Mouse (Mus musculus): ENCODE results near the gene Trmt10a. TPM values are rescaled to one million over a fixed set of nuclear protein-coding genes. Genes with fewer than 3 reads are reported as not detected.

Trmt10a gene
- polyA plus RNA-seq, 1 experiment from 2014 or later = 19.7 TPM

- no peaks in the 10 kb centered on the region for H3K27me3 ChIP-seq (ENCODE audit: poor library complexity, severe bottlenecking)
- H3K27ac ChIP-seq = no peak overlapping the region
- no peaks in the 10 kb centered on the region; the same call in 1 of the 2 replicates for H3K4me1 ChIP-seq
- DNase-seq (ENCODE audit: extremely low spot score, low spot score) = no peak
- H3K36me3 ChIP-seq (replicated peaks) = no peaks in the 10 kb centered on the region
- no peak overlapping the region for H3K4me3 ChIP-seq
- no peaks in the 10 kb centered on the region for H3K9me3 ChIP-seq
- WGBS = 94% methylated on average over 7 of the region's 7 CpGs
Observed at GRCm38 (mm10) chr3:138183371-138183770, 40.1 kb downstream of the Trmt10a start.

- Histone ChIP-seq H3K27ac (no peak overlapping the region), H3K9me3 (no peaks in the 10 kb centered on the region), H3K36me3 (replicated peaks) (no peaks in the 10 kb centered on the region), H3K27me3 (ENCODE audit: poor library complexity, severe bottlenecking) (no peaks in the 10 kb centered on the region), H3K4me1 (no peaks in the 10 kb centered on the region; the same call in 1 of the 2 replicates), H3K4me3 (no peak overlapping the region)
- no peak for DNase-seq (ENCODE audit: extremely low spot score, low spot score)
- 81% methylated on average over 4 of the region's 4 CpGs for WGBS
Observed at GRCm38 (mm10) chr3:138185290-138185689, 42.0 kb downstream of the Trmt10a start.

GRCm38 (mm10) chr3:138185995-138186930, 43.0 kb downstream of the Trmt10a start:
- DNase-seq (ENCODE audit: extremely low spot score, low spot score) = no peak
- no peaks in the 10 kb centered on the region; the same call in 1 of the 2 replicates for H3K4me1 ChIP-seq
- H3K4me3 ChIP-seq = no peak overlapping the region
- no peak overlapping the region for H3K27ac ChIP-seq
- H3K27me3 ChIP-seq (ENCODE audit: poor library complexity, severe bottlenecking) = no peaks in the 10 kb centered on the region
- WGBS = 92% methylated on average over 26 of the region's 26 CpGs
- no peaks in the 10 kb centered on the region for H3K36me3 ChIP-seq (replicated peaks)
- H3K9me3 ChIP-seq = no peaks in the 10 kb centered on the region

GRCm38 (mm10) chr3:138192260-138192659, 49.0 kb downstream of the Trmt10a start:
- no peak overlapping the region for H3K27ac ChIP-seq
- WGBS = 93% methylated on average over 7 of the region's 7 CpGs
- H3K4me1 ChIP-seq = no peaks in the 10 kb centered on the region
- no peaks in the 10 kb centered on the region for H3K36me3 ChIP-seq (replicated peaks)
- no peaks in the 10 kb centered on the region for H3K27me3 ChIP-seq (ENCODE audit: poor library complexity, severe bottlenecking)
- no peak for DNase-seq (ENCODE audit: extremely low spot score, low spot score)
- H3K4me3 ChIP-seq = no peak overlapping the region
- no peaks in the 10 kb centered on the region for H3K9me3 ChIP-seq

GRCm38 (mm10) chr3:138193683-138194302, 50.5 kb downstream of the Trmt10a start, which contains the start of gene 4930579F01Rik:
4930579F01Rik (minus strand) TSS chr3:138193825.
- DNase-seq (ENCODE audit: extremely low spot score, low spot score) = no peak
- Histone ChIP-seq H3K36me3 (replicated peaks) (no peaks in the 10 kb centered on the region), H3K4me1 (peaks cover 8% of the 10 kb centered on the region), H3K27me3 (ENCODE audit: poor library complexity, severe bottlenecking) (no peaks in the 10 kb centered on the region), H3K9me3 (no peaks in the 10 kb centered on the region), H3K27ac (no peak within 1 kb of the TSS), H3K4me3 (no peak within 1 kb of the TSS)
- WGBS = 86% methylated on average over 15 of the region's 15 CpGs

GRCm38 (mm10) chr3:138197093-138197492, 53.8 kb downstream of the Trmt10a start:
- no peak for DNase-seq (ENCODE audit: extremely low spot score, low spot score)
- Histone ChIP-seq H3K4me1 (peaks cover 8% of the 10 kb centered on the region), H3K4me3 (no peak overlapping the region), H3K36me3 (replicated peaks) (no peaks in the 10 kb centered on the region), H3K9me3 (no peaks in the 10 kb centered on the region), H3K27me3 (ENCODE audit: poor library complexity, severe bottlenecking) (no peaks in the 10 kb centered on the region), H3K27ac (no peak overlapping the region)
- WGBS = 87% methylated on average over 14 of the region's 14 CpGs

GRCm38 (mm10) chr3:138197556-138197955, 54.3 kb downstream of the Trmt10a start:
- no peaks in the 10 kb centered on the region for H3K27me3 ChIP-seq (ENCODE audit: poor library complexity, severe bottlenecking)
- H3K36me3 ChIP-seq (replicated peaks) = no peaks in the 10 kb centered on the region
- WGBS = 72% methylated on average over 9 of the region's 9 CpGs
- DNase-seq (ENCODE audit: extremely low spot score, low spot score) = no peak
- H3K4me3 ChIP-seq = no peak overlapping the region
- no peaks in the 10 kb centered on the region for H3K9me3 ChIP-seq
- no peak overlapping the region for H3K27ac ChIP-seq
- H3K4me1 ChIP-seq = peaks cover 8% of the 10 kb centered on the region

- H3K27ac ChIP-seq = peak overlapping the region; percentile 60; the same call in 1 of the 2 replicates
Observed at GRCm38 (mm10) chr3:138197973-138198721, 54.9 kb downstream of the Trmt10a start.

GRCm38 (mm10) chr3:138198722-138199068, 55.4 kb downstream of the Trmt10a start:
- DNase-seq (ENCODE audit: extremely low spot score, low spot score) = no peak
- no peaks in the 10 kb centered on the region for H3K36me3 ChIP-seq (replicated peaks)
- H3K4me1 ChIP-seq = peaks cover 8% of the 10 kb centered on the region
- 0 out of 2 replicates have a peak overlapping the region, but pooled peaks have one; percentile 60 for H3K27ac ChIP-seq
- WGBS = 85% methylated on average over 7 of the region's 7 CpGs
- no peak overlapping the region for H3K4me3 ChIP-seq
- H3K27me3 ChIP-seq (ENCODE audit: poor library complexity, severe bottlenecking) = no peaks in the 10 kb centered on the region
- H3K9me3 ChIP-seq = no peaks in the 10 kb centered on the region

More at GRCm38 (mm10) chr3:138197973-138198721, 54.9 kb downstream of the Trmt10a start:
- DNase-seq (ENCODE audit: extremely low spot score, low spot score) = peak; percentile 87
- H3K36me3 ChIP-seq (replicated peaks) = no peaks in the 10 kb centered on the region
- peaks cover 8% of the 10 kb centered on the region for H3K4me1 ChIP-seq
- no peaks in the 10 kb centered on the region for H3K9me3 ChIP-seq
- peak overlapping the region; percentile 29 for H3K4me3 ChIP-seq
- H3K27me3 ChIP-seq (ENCODE audit: poor library complexity, severe bottlenecking) = no peaks in the 10 kb centered on the region
- WGBS = 33% methylated on average over 20 of the region's 20 CpGs

GRCm38 (mm10) chr3:138208821-138209220, 65.6 kb downstream of the Trmt10a start:
- Histone ChIP-seq H3K4me3 (no peak overlapping the region), H3K36me3 (replicated peaks) (no peaks in the 10 kb centered on the region), H3K27me3 (ENCODE audit: poor library complexity, severe bottlenecking) (no peaks in the 10 kb centered on the region), H3K27ac (no peak overlapping the region), H3K4me1 (no peaks in the 10 kb centered on the region), H3K9me3 (0 out of 2 replicates have a peak, but pooled peaks cover 5% of the 10 kb centered on the region)
- 93% methylated on average over 3 of the region's 3 CpGs for WGBS
- no peak for DNase-seq (ENCODE audit: extremely low spot score, low spot score)

Measured in forebrain, embryonic 10.5 days (tissue).